Mouse (Mus musculus) megakaryocyte, embryonic 14.5 days (primary cell): Measurements from ENCODE around the gene Atoh8.

Experiments
- FLI1 ChIP-seq: IDR thresholded peaks from 2 replicates; pipeline ENCODE4 v1.6.1; 2012; ENCODE audit warnings: low read length, inconsistent platforms, mixed read lengths
- GATA1 ChIP-seq: IDR thresholded peaks from 3 replicates; pipeline ENCODE4 v1.6.1; 2012; ENCODE audit warnings: mixed read lengths, low read length, inconsistent platforms, borderline replicate concordance

DNA sequence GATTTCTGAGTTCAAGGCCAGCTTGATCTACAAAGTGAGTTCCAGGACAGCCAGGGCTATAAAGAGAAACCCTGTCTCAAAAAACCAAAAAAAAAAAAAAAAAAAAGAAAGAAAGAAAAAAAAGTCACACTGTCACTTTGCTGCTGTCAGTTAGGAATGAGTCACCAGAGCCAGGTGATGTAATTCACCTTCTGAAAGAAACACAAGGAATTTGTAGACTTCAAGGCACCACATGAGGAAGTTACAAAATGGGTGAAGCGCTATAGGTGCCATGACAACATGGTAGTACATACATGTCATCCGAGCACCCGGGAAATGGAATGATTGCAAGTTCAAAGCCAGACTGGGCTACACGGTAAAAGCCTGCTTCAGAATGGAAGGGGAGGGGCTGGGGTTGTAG, 14.6 kb upstream of the Atoh8 start:
- TF ChIP-seq GATA1 (no peak), FLI1 (no peak)
